Mouse (Mus musculus) ES-CJ7 (cell line): ENCODE data around the gene Rhoj.

Experiments used
- DNase-seq: peaks from one replicate; pipeline ENCODE4 v3.0.0; 2011; ENCODE audit warnings: low read depth, low spot score

Rhoj gene

GRCm38 (mm10) chr12:75350750-75351149, 42.6 kb downstream of the Rhoj start:
- peak; percentile 28 for DNase-seq

- DNase-seq = no peak
Measured at GRCm38 (mm10) chr12:75351846-75352245, 43.7 kb downstream of the Rhoj start.

DNA sequence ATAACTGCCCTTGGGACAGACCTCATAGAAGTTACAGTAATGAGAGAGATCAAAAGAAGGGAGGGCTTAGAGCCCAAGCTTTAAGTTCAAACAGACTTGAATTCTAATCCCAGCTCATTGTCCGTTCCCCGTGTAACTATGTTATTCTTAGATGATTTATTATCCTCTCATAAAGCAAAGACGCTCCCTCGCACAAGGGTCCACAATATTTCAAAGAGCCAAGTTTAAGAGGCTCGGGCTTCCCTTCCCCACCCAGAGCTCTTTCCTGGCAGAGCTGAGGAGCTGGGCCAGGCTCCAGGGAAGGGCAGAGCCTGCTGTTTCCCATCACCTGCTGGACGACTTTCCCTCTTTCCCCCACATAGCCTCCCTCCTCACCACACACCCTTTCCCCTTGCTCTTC, 44.3 kb downstream of the Rhoj start:
- no peak for DNase-seq

GRCm38 (mm10) chr12:75354354-75354753, 46.2 kb downstream of the Rhoj start:
- no peak for DNase-seq

DNA sequence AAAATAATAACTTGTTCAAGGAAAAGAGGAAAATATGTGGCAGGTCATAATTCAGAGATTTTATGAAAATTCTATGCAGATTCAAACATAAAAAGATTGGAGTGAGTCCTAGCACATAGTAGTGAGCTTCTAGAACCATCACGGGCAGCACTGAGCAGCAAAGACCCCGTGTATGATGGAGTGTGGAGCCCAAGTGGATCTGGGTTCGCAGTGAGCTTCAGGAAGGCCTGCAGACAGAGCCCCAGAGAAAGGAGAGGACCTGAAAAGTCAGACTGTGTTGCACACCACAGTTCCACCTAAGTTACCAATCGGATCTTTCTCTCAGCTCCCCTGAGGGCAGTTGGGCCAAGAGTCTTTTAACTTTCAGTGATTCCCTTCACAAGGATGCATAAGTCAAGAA, 49.7 kb downstream of the Rhoj start:
- DNase-seq = no peak

GRCm38 (mm10) chr12:75358714-75359113, 50.6 kb downstream of the Rhoj start:
- DNase-seq = no peak

DNA sequence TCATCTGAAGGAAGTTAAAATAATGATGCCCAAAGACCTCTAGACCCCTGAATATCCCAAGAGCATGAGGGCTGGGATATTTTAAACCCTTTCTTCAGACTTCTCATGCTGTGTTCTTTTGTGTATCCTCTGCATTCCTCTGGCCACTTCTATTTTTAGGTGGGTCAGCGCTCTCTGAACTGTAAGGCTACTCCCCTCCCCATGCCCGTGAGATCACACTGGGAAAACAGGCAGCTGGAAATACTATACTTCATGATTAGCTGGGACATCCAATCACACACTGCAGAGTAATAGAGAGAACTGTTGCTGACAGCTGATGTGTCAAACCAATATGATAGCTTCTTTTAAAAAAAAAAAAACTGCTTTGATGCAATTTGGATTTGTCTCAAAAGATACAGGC, 51.4 kb downstream of the Rhoj start:
- no peak for DNase-seq

DNA sequence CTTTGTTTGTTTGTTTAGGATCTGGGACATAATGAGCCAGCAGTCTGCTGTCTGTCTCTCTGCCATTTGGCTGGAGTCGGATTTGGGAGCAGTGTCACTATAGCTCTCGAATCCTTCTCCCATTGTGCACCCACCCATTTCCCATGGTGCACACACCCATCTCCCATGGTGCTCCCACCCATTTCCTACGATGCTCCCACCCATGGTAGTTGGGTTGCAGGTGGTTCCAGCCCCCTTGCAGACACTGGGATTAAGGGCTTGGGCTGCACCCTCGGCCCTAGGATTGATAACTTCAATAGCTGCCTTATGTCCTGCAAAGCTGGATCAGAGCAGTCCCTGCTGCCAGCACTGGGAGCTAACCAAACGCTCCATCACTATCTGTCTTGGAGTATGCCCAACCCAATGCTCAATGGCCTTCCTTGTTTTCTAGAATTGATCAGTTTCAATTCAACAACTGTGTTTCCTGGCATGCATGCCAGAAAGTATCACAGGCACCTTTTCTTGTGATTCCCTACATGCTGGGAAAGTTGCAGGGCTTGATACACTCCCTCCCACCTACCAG, 51.9 kb downstream of the Rhoj start:
- DNase-seq = no peak

GRCm38 (mm10) chr12:75362456-75362855, 54.3 kb downstream of the Rhoj start:
- no peak for DNase-seq

- DNase-seq = no peak
Measured at GRCm38 (mm10) chr12:75364416-75364815, 56.3 kb downstream of the Rhoj start.

DNA sequence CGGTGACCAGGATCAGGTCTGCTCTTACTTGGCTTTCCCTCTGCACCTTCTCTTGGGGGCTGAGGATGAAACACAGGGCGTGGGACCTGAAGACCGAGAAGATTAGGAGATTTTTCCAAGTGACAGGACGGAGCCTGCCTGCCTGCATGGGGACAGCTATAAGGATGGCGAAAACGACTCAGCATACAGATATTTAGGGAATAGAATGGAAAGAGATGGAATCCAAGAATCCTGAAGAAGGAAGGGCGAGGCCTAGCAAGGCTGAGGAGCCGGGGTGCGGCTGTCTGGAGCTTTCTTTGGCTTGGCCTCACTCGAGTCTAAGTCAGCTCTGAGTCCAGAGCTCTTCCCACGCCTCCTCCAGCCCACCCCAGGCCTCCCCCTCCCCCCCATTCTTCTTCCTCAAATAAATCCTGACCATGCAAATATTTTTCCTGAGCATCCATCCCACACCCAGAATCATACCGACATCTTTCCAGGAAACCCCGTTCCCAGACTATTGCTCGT, 57.6 kb downstream of the Rhoj start:
- DNase-seq = no peak

DNA sequence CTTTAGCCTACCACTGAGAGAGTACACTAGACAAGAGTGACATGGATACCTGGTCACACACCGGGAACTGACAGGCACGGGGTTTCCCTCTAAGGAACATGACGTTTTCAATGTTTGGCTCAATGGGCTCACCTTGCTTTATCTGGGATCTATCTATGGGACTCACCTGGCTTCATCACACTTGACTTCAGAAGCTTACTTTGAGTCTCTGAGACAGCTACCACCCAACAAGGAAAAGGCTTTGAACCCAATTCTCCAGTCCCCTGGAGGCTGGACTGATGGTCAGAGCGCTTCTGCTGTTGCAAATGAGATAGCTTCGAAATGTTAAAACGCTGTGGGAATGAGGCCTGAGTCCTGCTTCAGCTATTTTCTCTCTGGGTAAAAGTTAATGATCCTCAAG, 59.2 kb downstream of the Rhoj start:
- no peak for DNase-seq

GRCm38 (mm10) chr12:75368527-75368926, 60.4 kb downstream of the Rhoj start:
- DNase-seq = no peak

GRCm38 (mm10) chr12:75369418-75369851, 61.3 kb downstream of the Rhoj start:
- no peak for DNase-seq

GRCm38 (mm10) chr12:75374437-75374836, 66.3 kb downstream of the Rhoj start:
- DNase-seq = no peak

GRCm38 (mm10) chr12:75375060-75375459, 66.9 kb downstream of the Rhoj start:
- DNase-seq = no peak

DNA sequence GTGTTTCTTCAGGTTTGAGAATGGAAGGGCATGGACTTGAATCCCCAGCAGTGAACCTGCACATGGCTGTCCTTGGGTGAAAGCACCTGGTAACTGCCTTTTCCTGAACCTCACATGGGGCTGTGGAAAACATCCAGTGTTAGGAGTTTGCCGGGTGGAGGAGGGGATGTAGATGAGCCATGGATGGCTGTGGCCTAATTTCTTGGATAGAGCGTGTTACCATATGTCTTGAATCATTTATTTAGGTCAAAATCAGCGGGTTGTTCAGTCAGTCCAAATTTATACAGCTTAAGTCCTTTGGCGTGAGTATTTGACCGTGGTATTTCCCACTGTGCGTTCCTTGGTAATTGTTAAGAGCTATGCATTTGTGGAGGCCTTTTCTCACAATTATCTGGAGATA, 68.0 kb downstream of the Rhoj start:
- DNase-seq = no peak

DNA sequence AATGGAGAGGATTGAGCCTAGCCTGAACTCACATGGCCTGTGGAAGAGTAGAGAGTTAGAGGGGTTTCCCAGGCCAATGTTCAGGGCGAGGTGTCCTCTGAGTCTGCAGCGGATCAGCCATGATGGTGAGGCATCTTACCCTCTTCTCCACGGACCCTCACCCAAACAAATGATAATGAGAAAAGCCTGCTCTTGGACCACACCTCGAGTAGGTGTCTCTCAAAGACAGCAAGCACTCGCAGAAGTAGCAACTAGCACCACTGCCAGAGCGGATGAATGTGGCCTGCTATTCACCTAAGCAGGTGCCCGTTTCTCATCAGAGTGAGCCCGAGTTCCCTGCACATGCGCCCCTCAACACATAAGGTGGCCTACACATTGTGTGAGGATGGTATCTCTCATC, 78.6 kb downstream of the Rhoj start:
- no peak for DNase-seq

- no peak for DNase-seq
Measured at GRCm38 (mm10) chr12:75387156-75387555, 79.0 kb downstream of the Rhoj start.

- no peak for DNase-seq
Measured at GRCm38 (mm10) chr12:75387846-75388245, 79.7 kb downstream of the Rhoj start.

GRCm38 (mm10) chr12:75388521-75388920, 80.4 kb downstream of the Rhoj start:
- no peak for DNase-seq

DNA sequence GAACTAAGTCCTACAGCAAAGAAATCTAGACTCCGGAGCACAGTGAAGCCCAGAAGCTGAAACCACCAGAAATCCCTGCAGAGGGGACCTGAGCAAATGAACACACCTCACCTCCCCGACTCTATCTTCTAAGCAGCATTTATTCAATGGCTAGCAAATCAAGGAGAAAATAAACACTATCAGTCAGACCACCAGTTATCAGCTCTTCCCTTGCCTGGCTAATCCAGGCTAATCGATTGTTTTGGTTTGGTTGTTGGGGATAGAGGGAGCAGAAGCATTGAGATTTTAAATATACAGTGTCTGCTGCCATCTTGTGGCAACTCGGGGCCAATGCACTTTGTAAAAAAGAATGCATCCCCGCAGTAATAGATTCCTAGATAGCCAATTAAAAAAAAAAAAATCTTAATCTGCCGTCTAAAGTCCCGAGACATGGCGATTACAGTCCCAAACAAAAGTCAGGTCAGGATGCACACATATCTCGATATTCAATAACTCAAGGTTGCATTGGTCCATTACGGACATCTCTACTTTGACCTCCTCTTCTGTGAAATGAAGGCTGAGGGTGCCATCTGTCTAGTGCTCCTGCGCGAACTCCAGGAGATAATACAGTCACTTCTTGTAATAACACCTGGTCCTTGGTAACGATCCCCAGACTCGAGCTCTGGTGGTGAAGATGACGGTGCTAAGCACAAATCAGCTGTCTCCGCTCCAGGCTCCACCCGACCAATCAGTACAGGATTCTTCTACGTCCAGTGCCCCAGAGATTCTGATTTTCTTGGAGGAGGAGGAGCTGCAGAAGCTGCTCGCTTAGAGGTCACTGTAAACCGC, 81.4 kb downstream of the Rhoj start:
- peak; percentile 71 for DNase-seq

DNA sequence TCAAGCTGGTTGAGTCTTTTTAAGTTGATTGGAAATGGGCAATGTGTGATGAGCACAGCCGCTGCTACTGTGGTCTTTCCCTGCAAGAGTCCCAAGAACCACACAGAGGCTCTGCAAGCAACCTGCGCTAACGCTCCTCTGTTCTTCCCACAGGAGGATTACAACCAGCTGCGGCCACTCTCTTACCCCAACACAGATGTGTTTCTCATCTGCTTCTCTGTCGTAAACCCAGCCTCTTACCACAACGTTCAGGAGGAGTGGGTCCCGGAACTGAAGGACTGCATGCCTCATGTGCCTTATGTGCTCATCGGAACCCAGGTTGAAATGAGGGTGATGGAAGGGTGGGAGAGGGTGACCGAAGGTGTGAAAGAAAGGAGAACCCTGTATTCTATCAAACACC, 83.4 kb downstream of the Rhoj start:
- DNase-seq = no peak
